Mouse (Mus musculus) left cerebral cortex, postnatal 36 days (tissue): Measurements from ENCODE around the gene Nt5c3. TPM values are rescaled to one million over a fixed set of nuclear protein-coding genes. Genes with fewer than 3 reads are reported as not detected.

Experiments used
- DNase-seq, 2 experiments: peaks; one replicate each; pipeline ENCODE4 v3.0.0; 2021 to 2022; ENCODE audit warnings: low spot score in 2 of 2, mixed read lengths in 1 of 2
- intact Hi-C: fragments of 180-260 bp; cut with DNase I; formaldehyde crosslinking; loops from one replicate; pipeline ENCODE4 v1.15.1; 2025
- total RNA-seq, 2 experiments: library from RNA; stranded (reverse); gene quantifications; 2 replicates each; pipeline ENCODE4 v1.2.3; 2021

Gene Nt5c3
- 10 to 100 TPM; 52.3 to 52.9 TPM for total RNA-seq

DNA sequence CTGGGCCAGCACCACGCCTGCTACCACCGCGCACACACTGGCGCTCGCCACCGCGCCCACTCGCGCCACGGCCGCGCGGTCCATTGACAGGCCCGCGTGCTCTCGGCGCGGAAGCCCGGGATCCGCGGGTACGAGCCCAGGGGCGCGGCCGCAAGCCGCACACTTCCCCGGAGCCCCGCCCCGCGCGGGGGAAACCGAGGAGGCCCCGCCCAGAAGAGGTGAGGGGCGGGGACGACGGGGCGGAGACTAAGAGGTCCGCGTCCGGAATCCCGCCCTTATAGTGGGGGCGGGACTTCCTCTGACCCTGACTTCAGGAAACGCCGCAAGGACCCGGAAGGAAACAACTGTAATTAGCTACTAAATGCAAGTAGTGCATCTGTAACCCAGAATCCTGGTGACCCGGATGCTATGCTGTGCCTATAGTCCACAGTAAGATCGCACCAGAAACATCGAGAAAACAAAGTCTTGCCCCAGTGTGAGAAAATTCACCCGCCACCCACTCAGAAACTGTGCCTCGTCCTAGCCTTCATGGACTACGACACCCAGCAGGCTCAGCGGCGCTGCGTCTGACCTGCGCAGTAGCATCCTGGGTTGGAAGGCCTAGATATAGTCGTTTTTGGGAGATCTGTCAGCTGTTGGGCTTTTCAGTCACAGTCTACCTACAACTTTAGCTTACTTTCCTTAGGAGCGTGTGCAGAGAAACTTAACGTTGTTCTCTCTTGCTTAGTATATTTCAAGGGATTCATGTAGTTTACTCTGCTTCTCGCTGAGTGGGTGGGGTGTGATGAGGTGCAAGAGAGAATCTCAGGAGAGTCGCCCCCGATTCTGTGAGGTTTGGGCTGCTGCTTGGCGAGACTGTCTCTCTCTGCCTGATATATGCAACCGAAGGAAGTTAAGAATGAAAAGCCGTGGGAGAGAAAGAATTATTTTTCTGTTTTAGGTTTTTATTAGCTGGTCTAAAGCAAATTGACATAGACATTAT lies at the start of gene Nt5c3, which contains the start of gene Vmn1r4:
Gene Nt5c3, minus strand, starts transcription at position 207 of the 982 bp plus-strand sequence.
Gene Vmn1r4, plus strand, starts transcription at position 290 of the 982 bp plus-strand sequence.
- peak; percentile 92 to 93 for DNase-seq
- intact Hi-C loops: loop anchor here (5.0 to 10.0 kb wide), 3 partner anchors 127 to 771 kb away; partner anchors contain the start of genes Kbtbd2, Ppm1k and Pyurf

DNA sequence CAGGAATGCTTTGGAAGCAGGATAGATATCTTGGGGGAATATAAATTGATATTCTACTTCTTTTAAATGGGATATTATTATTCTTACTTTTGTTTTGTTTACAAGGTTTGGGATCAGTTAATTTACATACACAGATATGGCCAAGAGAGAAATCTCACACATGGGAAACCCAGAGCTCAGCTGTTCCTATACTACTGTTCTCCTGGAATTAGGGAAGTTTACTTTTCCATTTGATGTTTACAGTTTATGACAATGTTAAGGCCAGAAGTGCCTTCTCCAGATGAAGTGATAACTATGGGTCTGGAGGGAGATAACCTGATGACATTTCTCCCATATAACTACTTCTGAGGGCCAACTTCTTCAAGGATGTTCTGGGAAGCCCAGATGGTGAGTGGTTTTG lies 46.2 kb upstream of the Nt5c3 start, which contains the start of gene Vmn1r5:
Gene Vmn1r5, plus strand, starts transcription at position 301 of the 400 bp plus-strand sequence.
- no peak for DNase-seq

DNA sequence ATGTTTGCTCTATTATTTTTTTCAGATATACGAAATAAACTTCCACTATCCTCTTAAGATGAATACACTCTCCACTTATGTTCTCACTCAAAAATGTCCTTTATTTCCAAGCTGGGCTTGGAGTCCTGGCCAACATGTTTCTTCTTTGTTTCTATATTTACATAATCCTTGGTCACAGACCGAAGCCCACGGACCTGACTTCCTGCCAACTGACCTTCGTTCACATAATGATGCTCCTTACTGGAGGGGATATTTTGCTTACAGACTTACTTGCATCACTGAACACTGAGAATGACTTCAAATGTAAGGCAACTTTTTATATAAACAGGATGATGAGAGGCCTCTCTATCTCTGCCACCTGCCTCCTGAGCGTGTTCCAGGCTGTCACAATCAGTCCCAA lies 32.7 kb upstream of the Nt5c3 start:
- no peak for DNase-seq
- intact Hi-C loops: no loop called here

More for the DNA sequence above, 46.2 kb upstream of the Nt5c3 start, which contains the start of gene Vmn1r5:
- intact Hi-C loops: no loop called here

DNA sequence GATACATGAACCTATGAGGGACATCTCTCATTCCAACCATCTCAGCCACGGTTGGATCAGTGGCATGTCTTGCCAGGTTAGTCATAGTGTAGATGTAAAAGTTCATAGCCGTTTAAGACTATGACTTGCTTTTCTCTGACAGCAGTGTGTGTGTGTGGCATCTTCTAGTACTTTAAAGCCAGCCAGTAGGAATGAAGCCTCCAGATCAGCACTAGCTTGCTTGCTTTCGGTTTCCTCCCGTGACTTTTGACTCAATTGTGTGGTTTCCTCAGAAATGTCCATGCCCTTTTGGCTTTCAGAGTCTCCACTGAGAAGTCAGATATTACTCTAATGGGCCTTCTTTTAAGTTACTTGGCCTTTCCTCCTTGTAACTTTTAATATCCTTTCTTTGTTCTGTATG lies 10.6 kb upstream of the Nt5c3 start:
- intact Hi-C loops: no loop called here
- no peak for DNase-seq

DNA sequence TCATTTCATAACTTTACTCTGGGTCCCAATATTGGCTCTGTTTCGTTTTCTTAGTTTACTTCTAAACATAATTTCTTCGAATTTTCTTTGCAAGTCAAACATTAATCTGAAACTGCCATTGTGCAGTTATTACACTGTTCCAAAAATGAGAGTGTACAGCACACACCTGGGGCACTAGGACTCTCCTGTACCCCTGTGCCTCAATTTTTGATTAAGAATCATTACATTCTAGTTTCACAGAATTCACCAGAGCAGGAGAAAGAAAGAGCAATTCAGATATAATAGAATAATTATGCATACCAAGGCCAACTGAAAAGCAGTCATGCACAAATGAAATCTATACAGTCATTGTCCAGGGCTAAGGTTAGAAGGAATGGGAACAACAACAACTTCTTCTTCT lies 8.7 kb upstream of the Nt5c3 start:
- no peak for DNase-seq
- intact Hi-C loops: no loop called here

DNA sequence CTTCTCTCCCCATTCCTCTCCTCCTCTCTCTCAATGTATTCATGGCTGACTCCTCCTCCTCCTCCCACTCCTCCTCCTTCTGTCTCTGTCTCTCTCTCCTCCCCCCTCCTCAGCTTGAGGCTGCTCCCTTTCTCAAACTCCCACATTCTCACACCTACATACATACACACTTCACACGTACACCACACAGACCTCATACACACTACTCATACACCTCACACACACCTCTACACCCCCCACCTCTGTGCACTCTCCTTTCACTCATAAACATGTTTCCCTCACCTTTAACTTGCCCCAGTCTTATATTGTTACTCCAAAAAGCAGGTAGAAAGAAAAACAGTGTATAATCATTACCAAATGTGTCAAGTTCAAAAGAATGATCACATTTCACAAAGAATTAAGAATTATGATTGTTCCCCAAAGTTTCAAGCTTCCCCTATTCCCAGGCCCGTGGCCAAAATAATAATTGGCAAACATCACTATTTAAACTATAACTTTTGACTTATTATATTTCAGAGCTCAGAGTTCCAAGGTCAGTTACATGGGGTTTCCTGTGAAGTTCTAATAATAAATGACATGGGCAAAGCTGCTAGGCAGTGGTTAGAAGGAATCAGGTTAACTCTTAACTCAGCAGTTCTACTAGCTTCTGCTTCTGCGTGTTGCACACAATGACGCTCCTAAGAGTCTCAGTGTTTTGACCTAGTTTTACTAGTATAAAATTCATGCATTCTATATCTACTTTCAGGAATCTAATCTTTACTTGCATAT lies 8.1 kb upstream of the Nt5c3 start:
- no peak for DNase-seq
- intact Hi-C loops: no loop called here

DNA sequence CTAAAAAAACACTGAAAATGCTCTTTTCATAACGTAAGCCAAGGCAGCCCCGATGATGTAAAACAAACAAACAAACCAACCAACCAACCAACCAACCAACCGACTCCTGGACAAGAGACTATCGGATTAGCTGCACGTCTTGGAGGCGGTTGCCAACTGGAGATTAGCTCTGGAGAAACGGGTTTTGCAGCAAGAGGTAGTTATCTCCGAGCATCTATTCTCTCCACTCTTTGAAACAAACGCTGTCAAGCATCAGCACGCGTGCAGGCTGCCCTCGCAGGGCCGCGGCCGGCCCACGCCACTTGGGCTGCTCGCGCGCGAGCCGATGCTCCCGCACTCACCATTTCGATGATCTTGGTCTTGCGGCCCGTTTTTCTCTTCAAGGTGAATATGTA lies 404 bp downstream of the Nt5c3 start:
- DNase-seq: no peak
- intact Hi-C loops: loop anchor here (5.0 to 10.0 kb wide), 3 partner anchors 126 to 771 kb away; partner anchors contain the start of genes Kbtbd2, Ppm1k and Pyurf

DNA sequence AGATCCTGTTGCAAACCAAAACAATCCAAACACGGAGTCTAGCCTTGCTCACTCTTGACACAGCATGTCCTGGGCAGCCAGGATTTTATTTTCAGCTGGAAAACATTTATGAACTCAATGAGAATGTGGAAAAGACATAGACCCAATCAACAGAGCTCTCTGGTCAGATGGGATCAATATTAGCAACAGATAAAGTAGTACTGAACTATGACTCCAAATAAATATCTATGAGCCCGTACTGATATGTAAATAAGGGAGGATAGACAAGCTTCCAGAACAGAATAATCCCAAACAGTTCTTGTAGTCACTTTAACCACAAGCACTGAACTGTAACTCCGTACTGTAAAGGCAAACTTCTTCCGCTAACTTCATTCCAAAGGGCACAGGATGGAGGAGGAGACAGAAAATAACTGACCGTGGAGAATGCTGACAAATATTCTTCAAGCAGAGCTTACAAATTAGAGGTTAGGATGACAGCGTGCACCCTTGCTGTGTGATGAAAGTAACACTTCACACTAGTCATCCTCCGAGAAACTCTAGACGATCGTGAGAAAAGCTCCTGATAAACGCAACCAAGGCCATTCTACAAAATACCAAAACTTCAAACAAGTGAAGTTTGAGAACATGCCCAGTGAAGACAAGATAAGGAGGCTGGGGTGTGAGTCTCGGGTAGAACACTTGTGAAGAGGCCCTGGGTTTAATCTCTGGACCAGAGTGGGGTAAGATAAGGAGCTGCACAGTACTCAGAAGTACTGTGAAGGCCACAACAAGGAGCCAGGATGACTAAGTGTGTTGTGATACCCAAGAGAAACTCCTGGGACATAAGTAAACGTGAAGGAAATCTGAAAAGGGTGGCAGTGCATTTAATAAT lies 3.3 kb downstream of the Nt5c3 start:
- intact Hi-C loops: loop anchor here (5.0 to 10.0 kb wide), 3 partner anchors 123 to 774 kb away; partner anchors contain the start of genes Kbtbd2, Ppm1k and Pyurf
- no peak for DNase-seq

DNA sequence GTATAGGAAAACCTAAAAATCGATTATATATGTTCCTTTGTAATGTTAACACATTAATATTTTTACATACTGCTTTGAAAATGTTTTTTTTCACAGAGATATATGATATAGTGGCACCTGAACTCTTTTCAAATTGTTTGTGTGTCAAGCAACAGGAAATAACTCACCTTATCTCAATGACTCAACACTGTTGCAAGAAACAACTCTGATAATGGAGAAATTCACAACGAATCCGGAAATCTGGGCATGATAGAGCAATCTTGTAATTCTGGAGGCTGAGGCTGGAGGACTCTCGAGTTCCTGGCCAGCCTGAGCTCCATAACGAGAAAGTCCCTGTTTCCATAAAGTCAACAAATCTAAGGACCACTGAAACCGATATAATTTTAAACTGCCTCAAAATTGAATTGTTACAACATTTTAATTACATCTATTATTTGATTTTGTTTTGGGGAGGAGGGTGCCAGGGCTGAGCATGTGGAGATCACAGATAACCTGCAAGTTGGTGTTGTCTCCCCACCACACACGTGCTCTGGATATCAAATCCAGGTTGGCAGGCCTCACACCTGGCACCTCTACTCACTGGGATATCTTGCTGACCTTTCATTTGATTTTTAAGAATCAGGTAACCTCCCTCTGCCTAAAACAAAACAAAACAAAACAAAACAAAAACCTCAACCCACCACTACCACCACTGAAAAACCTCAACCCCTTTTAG lies 4.2 kb downstream of the Nt5c3 start:
- DNase-seq: no peak
- intact Hi-C loops: loop anchor here (5.0 to 10.0 kb wide), 3 partner anchors 122 to 775 kb away; partner anchors contain the start of genes Kbtbd2, Ppm1k and Pyurf

DNA sequence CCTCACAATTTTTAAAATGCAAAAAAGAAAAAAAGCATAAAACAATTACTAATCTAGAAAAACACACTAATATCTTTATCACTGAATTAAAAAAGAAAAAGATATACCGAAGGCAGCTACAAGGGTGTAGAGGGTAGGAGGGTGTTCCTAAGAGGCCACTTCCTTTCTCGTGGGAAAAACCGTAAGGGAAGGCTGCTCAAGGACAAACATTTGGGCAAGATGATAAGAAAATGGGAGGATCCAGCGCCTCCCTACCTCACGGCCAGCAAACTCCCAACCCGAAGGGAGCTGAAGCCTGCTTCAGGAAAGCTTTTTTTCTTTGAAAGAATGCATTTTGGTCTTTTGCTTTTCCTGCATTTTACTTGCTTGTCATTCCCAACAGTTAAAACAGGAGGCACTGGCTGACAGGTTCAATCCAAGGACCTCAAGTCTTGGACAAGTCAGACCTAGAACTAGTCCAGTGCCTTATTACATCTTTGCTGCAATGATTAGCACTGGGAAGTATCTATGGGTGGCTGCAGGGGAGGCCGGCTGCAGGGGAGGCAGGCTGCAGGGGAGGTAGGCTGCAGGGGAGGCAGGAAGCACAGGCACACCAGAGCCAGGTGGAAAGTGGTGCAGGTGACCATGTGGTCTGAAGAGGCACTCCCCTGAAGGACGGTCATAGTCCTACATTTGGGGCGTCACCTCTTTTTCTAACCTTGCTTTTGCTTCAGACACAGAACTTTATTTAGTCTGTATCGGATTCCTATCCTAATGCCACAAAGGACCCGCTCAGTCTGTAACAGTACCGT lies 6.0 kb downstream of the Nt5c3 start:
- DNase-seq: no peak
- intact Hi-C loops: no loop called here

DNA sequence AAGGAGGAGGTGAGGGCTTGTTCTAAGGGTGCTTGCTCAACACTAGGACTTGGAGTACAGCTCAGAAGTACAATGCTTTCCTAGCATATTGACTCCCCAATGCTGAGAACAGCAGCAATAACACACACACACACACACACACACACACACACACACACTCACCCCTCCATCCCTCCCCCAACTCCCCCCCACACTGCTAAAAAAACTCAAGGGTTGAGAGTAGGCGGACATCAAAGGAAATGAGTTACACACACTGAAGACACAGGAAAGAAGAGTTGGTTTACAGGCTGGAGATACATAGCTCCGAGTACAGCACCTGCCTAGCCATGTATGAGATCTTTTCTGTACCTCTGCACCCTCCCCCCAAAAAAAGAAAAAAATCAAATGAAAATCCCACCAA lies 7.5 kb downstream of the Nt5c3 start:
- intact Hi-C loops: no loop called here
- no peak for DNase-seq

DNA sequence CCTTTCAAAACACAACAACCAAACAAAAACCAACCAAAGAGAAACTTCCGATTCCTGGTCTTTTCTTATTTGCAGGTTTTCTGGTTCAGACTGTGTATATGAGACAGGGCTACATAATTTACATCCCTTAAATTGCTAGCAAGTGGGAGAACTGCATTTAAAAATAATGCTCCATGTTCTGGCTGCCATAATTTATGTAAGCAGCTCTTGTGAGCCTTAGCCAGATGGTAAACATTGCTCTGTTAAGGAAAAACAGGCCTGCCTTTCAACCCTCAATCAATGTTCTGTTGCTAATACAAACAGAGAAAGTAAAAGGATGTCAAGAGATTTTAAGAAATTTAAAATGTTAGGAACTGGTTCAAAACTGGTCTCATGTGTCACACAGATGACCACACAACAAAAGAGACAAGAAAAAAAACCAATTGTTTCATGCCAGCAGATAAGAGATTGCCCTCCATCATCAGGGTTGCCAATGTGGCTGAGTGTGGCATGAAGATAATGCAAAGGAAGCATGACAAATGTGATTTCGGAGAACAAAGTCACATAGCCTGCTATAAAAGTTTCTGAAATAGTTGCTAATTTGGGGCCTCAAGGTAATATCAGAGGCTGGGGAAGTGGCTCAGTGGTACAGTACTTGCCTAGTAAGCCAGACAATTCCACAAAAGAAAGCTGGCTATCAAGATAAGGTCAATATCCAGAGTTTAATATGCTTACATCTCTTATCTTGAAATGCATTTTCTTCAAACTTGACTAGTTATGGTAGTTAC lies 10.5 kb downstream of the Nt5c3 start:
- intact Hi-C loops: no loop called here
- no peak for DNase-seq

DNA sequence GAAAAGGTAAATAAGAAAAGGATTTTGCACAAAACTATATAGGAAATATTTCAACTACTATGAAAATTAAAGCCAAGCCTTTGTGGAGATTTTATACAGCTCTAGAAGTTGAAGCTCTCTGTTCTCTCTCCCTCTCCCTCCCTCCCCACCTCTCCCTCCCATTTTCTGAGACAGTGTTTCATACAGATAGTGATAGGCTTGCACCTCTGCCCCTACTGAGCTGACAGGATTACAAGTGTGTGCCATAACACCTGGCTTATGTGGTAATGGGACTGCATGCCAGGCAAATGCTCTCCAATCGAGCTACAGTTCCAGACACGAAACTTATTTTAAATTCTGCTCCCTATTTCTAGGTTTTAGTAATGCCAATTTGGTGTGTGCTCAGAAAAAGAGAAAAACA lies 12.8 kb downstream of the Nt5c3 start:
- intact Hi-C loops: no loop called here
- DNase-seq: no peak

DNA sequence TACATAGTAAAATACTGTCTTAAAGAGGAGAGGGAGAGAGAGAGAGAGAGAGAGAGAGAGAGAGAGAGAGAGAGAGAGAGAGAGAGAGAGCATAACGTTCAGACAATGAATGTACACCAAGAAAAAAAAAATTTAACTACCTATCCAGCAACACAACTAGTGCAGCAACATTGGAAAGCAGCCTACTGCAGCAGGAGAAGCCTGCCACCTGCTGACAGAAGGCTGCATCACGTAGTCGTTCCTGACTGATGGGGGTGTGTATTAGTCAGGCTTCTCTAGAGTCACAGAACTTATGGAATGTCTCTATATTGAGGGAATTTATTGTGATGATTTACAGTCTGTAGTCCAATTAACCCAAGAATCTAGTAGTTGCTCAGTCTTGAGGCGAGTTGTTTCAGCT lies 14.8 kb downstream of the Nt5c3 start:
- intact Hi-C loops: loop anchor here (5.0 kb wide), 1 partner anchor 102 kb away; no protein-coding TSS in a partner anchor
- DNase-seq: peak; percentile 47 to 60

DNA sequence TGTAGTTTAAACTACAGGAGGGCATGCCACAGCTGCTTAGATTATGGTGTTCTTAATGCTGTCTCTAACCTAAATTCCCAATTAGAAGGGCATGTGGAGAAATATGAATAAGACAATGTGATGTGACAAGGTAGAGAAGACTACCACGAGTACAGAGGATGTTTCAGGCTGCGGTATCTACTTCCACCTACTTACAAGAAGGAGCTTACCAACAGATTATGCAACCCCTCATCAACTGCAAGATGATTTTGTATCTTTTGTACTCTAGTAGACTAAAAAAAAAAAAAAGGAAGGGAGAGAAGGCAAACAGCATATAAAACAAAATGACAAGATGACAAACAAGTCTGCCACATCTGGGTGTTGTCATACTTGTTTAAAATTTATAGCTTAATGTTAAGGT lies 15.3 kb downstream of the Nt5c3 start:
- intact Hi-C loops: loop anchor here (5.0 kb wide), 1 partner anchor 101 kb away; no protein-coding TSS in a partner anchor
- DNase-seq: no peak

DNA sequence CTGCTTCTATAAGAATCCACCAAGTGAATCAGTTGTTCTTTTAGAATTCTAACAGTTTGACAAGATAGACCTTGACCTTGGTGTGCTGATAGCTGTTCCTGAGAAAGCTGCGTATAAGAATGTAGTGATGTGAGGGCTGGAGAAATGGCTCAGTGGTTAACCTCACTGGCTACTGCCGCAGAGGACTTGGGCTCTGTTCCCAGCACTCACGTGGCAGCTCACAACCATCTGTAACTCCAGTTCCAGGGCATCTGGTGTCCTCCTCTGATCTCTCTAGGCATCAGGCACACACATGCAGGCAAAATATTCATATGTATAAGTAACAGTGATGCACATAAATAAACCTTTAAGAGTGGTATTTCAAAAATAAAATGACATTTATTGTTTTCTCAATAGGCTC lies 15.8 kb downstream of the Nt5c3 start:
- intact Hi-C loops: loop anchor here (5.0 kb wide), 1 partner anchor 101 kb away; no protein-coding TSS in a partner anchor
- DNase-seq: no peak
